Mouse (Mus musculus): ENCODE measurements around the gene Ift81.

DNA sequence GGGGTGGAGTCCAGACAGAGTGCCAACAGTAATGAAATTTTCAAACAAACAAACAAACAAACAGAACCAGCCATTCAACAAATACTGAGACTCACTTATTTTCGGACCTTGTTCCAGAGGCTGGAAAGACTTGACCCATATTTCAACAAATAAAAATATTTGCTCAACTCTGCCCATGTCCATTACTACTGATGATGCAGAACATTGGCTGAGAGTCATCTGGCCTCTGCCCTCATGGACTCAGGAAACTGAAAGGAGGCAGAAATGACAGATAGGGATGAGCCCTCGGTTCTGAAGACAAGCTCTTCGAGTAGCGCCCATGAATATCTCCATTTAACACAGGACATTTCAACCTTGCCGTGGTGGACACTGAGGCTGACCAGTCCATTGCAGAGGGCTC, 8.2 kb upstream of the Ift81 start:
- no peak for TF ChIP-seq POLR2A (IDR thresholded peaks at IDR 0.05; ENCODE audit: insufficient read length, low read depth)
- no peak for TF ChIP-seq MAX (IDR thresholded peaks at IDR 0.05; ENCODE audit: low read depth)
- TF ChIP-seq USF1 (IDR thresholded peaks at IDR 0.05; ENCODE audit: low read depth) = no peak
- no peak for TF ChIP-seq SRF (IDR thresholded peaks at IDR 0.05; ENCODE audit: control insufficient read depth, insufficient read length, low read depth)
- no peak for TF ChIP-seq MYOG (IDR thresholded peaks at IDR 0.05; ENCODE audit: control insufficient read depth in 1 of 3, insufficient read depth in 1 of 3, insufficient read length in 2 of 3, low read depth in 2 of 3)
- no peak for TF ChIP-seq CEBPB (IDR thresholded peaks at IDR 0.05; ENCODE audit: insufficient read depth, poor library complexity, severe bottlenecking)
- no peak for TF ChIP-seq POLR2AphosphoS2 (IDR thresholded peaks at IDR 0.05; ENCODE audit: insufficient read length, low read depth)
- no peak for TF ChIP-seq E2F4 (IDR thresholded peaks at IDR 0.05; ENCODE audit: insufficient read depth)
- TF ChIP-seq REST (IDR thresholded peaks at IDR 0.05; ENCODE audit: insufficient read depth, insufficient read length) = no peak
- no peak for TF ChIP-seq TCF12 (IDR thresholded peaks at IDR 0.05; ENCODE audit: insufficient read depth, poor library complexity, severe bottlenecking)
- no peak for TF ChIP-seq MYOD1 (IDR thresholded peaks at IDR 0.05; ENCODE audit: control insufficient read depth in 1 of 3, insufficient read length in 2 of 3, low read depth in 2 of 3)
